Mouse (Mus musculus) layer of hippocampus, postnatal 36 days (tissue): ENCODE data around the gene Pcsk4. TPM values are rescaled to one million over a fixed set of nuclear protein-coding genes. Genes with fewer than 3 reads are reported as not detected.

ENCODE experiments used
- microRNA-seq, 2 experiments: library from miRNA; unstranded; fragments of <30 nt; microRNA quantifications; one replicate each; pipeline ENCODE4 v1.2.0; 2021
- total RNA-seq, 2 experiments: library from RNA; stranded (reverse); gene quantifications; 2 replicates each; pipeline ENCODE4 v1.2.3; 2021

The Pcsk4 gene
- total RNA-seq, 2 experiments from 2014 or later, result 2.2 to 2.6 TPM

Small RNA genes lying within 50 kb of the gene (microRNA-seq; reads per million reads assigned to microRNA genes)
- gene Mir6911, result 1.1 to 2.1 reads per million in 2 experiments

Other genes starting within 250 kb of the Pcsk4 start
- 10 to 100 TPM; 17.2 to 20.7 TPM for gene Sbno2, start 223.9 kb downstream of the Pcsk4 start, total RNA-seq
- gene Stk11, start 213.7 kb downstream of the Pcsk4 start, total RNA-seq, result 10 to 100 TPM; 93.3 to 95.9 TPM
- gene Atp5d, start 190.9 kb downstream of the Pcsk4 start, total RNA-seq, result 100 to 1,000 TPM; 324 to 369 TPM
- 100 to 1,000 TPM; 336 to 379 TPM for gene Cbarp, start 188.7 kb downstream of the Pcsk4 start, total RNA-seq
- 10 to 100 TPM; 58.9 to 62.6 TPM for gene Midn, start 181.2 kb downstream of the Pcsk4 start, total RNA-seq
- gene Cirbp, start 163.5 kb downstream of the Pcsk4 start, total RNA-seq, result 10 to 100 TPM; 58.5 to 63.4 TPM
- gene 1600002K03Rik, start 156.6 kb downstream of the Pcsk4 start, total RNA-seq, result 1 to 10 TPM; 6.4 to 6.9 TPM
- 1 to 10 TPM; 9.0 to 9.6 TPM for gene Efna2, start 150.0 kb downstream of the Pcsk4 start, total RNA-seq
- 10 to 100 TPM; 35.6 to 39.6 TPM for gene Mum1, start 103.1 kb downstream of the Pcsk4 start, total RNA-seq
- 100 to 1,000 TPM; 199 to 204 TPM for gene Ndufs7, start 80.4 kb downstream of the Pcsk4 start, total RNA-seq
- 10 to 100 TPM; 37.7 to 39.1 TPM for gene Gamt, start 68.5 kb downstream of the Pcsk4 start, total RNA-seq
- gene Dazap1, start 68.0 kb downstream of the Pcsk4 start, total RNA-seq, result 100 to 1,000 TPM in 1 of 2 experiments, 10 to 100 TPM in 1; 82.6 to 100 TPM
- gene Rps15, start 37.0 kb downstream of the Pcsk4 start, total RNA-seq, result 100 to 1,000 TPM; 755 to 823 TPM
- gene Apc2, start 33.5 kb downstream of the Pcsk4 start, total RNA-seq, result 10 to 100 TPM; 98.3 to 98.4 TPM
- 10 to 100 TPM; 22.4 to 23.0 TPM for gene 2310011J03Rik, start 9.0 kb downstream of the Pcsk4 start, total RNA-seq
- gene Reep6, start 455 bp upstream of the Pcsk4 start, total RNA-seq, result 10 to 100 TPM in 1 of 2 experiments, 1 to 10 TPM in 1; 8.6 to 10.3 TPM
- 1 to 10 TPM; 4.9 to 5.2 TPM for gene Adamtsl5, start 18.9 kb upstream of the Pcsk4 start, total RNA-seq
- gene Plk5, start 27.0 kb upstream of the Pcsk4 start, total RNA-seq, result 10 to 100 TPM; 23.2 to 23.4 TPM
- 10 to 100 TPM; 18.2 to 18.4 TPM for gene Mex3d, start 58.2 kb upstream of the Pcsk4 start, total RNA-seq
- gene Mbd3, start 70.1 kb upstream of the Pcsk4 start, total RNA-seq, result 100 to 1,000 TPM; 148 to 156 TPM
- gene Uqcr11, start 77.3 kb upstream of the Pcsk4 start, total RNA-seq, result 100 to 1,000 TPM; 443 to 467 TPM
- gene Tcf3, start 104.1 kb upstream of the Pcsk4 start, total RNA-seq, result 10 to 100 TPM; 30.5 to 30.6 TPM
- gene Onecut3, start 165.3 kb upstream of the Pcsk4 start, total RNA-seq, result under 1 TPM in 1 of 2 experiments, not detected in 1; 0.08 TPM
- gene Atp8b3, start 209.6 kb upstream of the Pcsk4 start, total RNA-seq, result under 1 TPM; 0.25 to 0.35 TPM
- gene Rexo1, start 232.1 kb upstream of the Pcsk4 start, total RNA-seq, result 10 to 100 TPM; 43.9 to 49.3 TPM
- gene Klf16, start 247.8 kb upstream of the Pcsk4 start, total RNA-seq, result 10 to 100 TPM; 51.7 to 56.8 TPM